Mouse (Mus musculus): ENCODE data around the gene Lpcat3.
"Not testable (repeated sequence)": the region's sequence is repeated elsewhere in the genome, so short reads cannot be mapped to it uniquely, and the experiment has no call there.

The Lpcat3 gene

GRCm38 (mm10) chr6:124678769-124679168 is 15.9 kb downstream of the Lpcat3 start:
- DNase-seq (ENCODE audit: low spot score): no peak

- DNase-seq (ENCODE audit: low spot score): no peak
These were observed 16.7 kb downstream of the Lpcat3 start for GRCm38 (mm10) chr6:124679486-124679885.

- not testable (repeated sequence) for DNase-seq (ENCODE audit: low spot score)
These were observed 19.5 kb downstream of the Lpcat3 start for GRCm38 (mm10) chr6:124682291-124682690.

- DNase-seq (ENCODE audit: low spot score): peak; percentile 74
These were observed 21.0 kb downstream of the Lpcat3 start for GRCm38 (mm10) chr6:124683591-124684417.

GRCm38 (mm10) chr6:124685606-124686386 is 23.0 kb downstream of the Lpcat3 start:
- no peak for DNase-seq (ENCODE audit: low spot score)

GRCm38 (mm10) chr6:124686644-124687043 is 23.8 kb downstream of the Lpcat3 start:
- not testable (repeated sequence) for DNase-seq (ENCODE audit: low spot score)

GRCm38 (mm10) chr6:124688151-124688758 is 25.4 kb downstream of the Lpcat3 start:
- no peak for DNase-seq (ENCODE audit: low spot score)

GRCm38 (mm10) chr6:124689011-124689410 is 26.2 kb downstream of the Lpcat3 start:
- no peak for DNase-seq (ENCODE audit: low spot score)

GRCm38 (mm10) chr6:124690517-124690916 is 27.7 kb downstream of the Lpcat3 start:
- no peak for DNase-seq (ENCODE audit: low spot score)

GRCm38 (mm10) chr6:124693243-124693981 is 30.6 kb downstream of the Lpcat3 start:
- DNase-seq (ENCODE audit: low spot score): no peak

GRCm38 (mm10) chr6:124694166-124694955 is 31.5 kb downstream of the Lpcat3 start:
- peak; percentile 91 for DNase-seq (ENCODE audit: low spot score)

- no peak for DNase-seq (ENCODE audit: low spot score)
These were observed 33.8 kb downstream of the Lpcat3 start for GRCm38 (mm10) chr6:124696441-124697150.

- no peak for DNase-seq (ENCODE audit: low spot score)
These were observed 35.9 kb downstream of the Lpcat3 start for GRCm38 (mm10) chr6:124698751-124699150.

GRCm38 (mm10) chr6:124699366-124699765 is 36.5 kb downstream of the Lpcat3 start:
- no peak for DNase-seq (ENCODE audit: low spot score)

GRCm38 (mm10) chr6:124699962-124700610 is 37.3 kb downstream of the Lpcat3 start:
- peak; percentile 67 for DNase-seq (ENCODE audit: low spot score)

- no peak for DNase-seq (ENCODE audit: low spot score)
These were observed 38.5 kb downstream of the Lpcat3 start for GRCm38 (mm10) chr6:124701338-124701737.

GRCm38 (mm10) chr6:124702102-124702783 is 39.4 kb downstream of the Lpcat3 start:
- no peak for DNase-seq (ENCODE audit: low spot score)

- DNase-seq (ENCODE audit: low spot score): peak; percentile 75
These were observed 39.9 kb downstream of the Lpcat3 start for GRCm38 (mm10) chr6:124702784-124703103.

GRCm38 (mm10) chr6:124703789-124704188 is 41.0 kb downstream of the Lpcat3 start:
- no peak for DNase-seq (ENCODE audit: low spot score)

All from lung, postnatal 25 days (tissue).